Mouse (Mus musculus) MN1 (cell line): Measurements from ENCODE around the gene Dlgap3.

Experiments
- DNase-seq: peaks from one replicate; pipeline ENCODE4 v3.0.0-alpha.2; 2016; ENCODE audit warnings: low spot score

Gene Dlgap3

DNA sequence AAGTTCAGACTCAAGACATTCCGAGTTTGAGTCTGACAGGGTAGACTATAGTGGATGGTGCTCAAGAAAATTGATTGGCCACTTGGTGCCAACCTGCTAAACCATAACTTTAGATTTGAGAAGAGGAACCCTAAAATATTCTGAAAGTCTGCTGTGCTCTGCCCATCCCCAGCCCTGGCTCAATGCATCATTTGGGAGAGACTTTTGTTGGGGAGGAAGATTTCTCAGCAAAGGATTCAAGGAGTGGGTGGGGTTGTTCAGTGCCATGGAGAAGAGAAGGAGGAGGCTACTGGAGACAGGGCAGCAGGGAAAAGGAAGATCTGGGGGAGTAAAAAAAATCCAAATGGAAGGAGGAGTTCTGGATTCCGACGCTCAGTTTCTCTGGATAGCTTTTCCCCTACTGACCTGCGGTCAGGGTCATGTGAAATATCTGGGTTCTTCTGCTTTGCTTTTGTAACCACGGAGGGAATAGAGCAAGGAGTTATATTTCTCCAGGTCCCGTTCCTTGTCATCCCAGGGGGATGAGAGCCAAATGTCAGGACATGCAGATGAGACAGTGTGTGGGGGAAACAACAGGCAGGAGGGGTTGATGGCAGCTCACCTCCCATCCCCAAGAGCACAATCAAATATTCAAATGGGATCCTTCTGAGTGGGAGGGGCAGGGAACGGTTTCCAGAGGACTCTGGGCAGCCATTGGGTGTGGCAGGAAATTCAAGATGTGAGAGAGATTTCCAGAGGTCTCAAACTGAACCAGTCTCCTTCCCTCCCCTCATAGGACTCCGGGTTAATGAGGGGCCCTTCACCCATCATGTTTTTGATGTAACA lies 5.3 kb downstream of the Dlgap3 start:
- DNase-seq = no peak

DNA sequence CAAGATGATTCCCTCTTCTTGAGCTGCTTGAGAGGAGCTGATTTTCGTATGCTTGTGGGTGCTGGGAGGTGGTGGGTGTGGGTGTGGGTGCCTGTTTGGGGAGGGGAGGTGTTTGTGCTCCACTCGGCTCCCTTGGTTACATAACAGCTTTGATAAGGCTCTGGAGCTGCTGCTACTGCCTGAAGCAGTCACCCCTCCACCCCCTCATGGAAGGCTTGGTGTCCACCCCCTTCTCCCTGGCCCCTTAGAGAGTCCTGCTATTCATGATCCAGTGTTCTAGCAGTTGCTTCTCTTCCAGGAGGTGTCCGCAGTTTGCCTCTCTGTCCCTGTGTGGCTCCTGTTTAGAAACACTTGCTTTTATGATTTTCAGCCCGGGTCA lies 5.9 kb downstream of the Dlgap3 start:
- no peak for DNase-seq

DNA sequence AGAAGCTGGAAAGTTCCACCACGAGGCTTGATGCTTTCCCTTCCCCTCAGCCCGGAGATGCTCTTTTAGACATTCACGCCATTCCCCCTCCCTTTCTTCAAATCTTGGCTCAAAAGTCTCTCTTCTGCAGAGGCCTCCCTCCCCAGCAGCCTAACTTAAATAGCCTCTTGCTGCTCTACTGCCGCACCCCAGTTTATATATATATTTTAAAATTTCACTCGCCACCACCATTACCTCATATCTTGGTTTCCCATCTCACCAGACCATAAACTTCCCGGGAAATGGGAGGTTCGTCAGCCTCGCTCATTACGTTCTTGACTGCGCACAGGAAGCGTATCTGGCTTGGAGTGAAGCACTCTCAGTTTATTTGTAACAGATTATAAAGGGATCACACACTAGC lies 9.0 kb downstream of the Dlgap3 start:
- DNase-seq = no peak

DNA sequence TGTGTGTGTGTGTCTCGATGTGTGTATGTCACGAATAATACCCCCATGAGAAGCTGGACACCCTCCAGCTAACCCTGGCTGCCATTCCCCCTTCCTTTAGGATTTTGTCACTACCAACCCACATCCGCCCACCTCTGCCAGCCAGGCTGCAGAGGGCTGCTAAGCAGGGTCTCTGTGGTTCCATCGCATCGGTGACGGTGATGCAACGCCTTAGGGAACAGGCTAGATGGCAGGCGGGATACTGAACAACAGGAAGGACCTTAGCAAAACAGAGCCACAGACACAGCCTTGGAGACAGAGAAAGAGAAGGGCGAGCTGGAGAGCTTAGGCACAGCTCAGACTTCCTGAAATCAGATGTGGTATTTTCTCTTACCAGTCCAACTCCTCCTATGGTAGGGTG lies 9.7 kb downstream of the Dlgap3 start:
- DNase-seq = no peak

DNA sequence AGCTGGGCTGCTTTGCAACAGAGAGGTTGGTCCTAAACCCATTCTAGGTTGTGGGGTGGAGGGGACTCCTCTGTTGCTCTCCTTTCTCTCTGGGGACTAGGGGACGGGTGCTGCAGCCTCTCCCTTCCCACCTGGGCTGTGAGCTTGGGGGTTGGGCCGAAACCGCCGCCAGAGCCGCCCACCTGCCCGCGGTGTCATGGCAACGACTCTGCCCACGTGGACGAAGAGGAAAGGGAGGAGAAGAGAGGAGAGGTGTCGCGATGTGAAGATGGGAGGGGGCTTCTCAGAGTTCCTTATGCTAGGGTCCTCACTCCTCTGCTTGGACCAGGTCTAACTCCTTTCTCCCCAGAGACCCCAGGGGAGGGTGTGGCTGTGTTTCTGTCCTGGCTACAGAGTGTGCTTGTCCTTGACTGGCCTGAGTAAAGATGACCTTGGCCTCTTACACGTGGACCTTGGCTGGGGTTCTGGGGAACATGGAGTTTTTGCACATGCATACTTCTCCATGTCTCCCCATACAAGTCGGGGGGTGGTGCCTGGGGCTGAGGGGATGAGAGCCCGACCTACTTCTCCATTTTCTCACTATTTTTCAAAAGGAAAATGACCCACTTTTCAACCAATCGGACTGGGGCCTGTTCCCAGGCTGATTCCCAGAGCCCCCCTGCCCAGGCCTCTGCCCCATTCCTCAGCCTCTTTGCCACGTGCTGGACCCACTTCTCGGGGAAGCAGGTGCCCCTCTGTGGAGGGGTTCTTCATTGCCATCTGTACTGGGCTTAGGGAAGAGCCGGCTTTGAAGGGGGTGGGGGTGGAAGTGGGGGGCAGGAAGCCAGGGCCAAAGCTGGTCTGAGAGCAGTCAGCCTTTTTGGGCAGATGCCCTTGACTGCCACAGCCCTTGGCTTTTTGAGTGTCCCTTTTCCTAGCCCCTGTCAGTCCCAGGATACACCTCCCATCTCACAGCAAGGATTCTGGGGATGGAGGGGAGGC lies 10.8 kb downstream of the Dlgap3 start:
- DNase-seq = no peak

DNA sequence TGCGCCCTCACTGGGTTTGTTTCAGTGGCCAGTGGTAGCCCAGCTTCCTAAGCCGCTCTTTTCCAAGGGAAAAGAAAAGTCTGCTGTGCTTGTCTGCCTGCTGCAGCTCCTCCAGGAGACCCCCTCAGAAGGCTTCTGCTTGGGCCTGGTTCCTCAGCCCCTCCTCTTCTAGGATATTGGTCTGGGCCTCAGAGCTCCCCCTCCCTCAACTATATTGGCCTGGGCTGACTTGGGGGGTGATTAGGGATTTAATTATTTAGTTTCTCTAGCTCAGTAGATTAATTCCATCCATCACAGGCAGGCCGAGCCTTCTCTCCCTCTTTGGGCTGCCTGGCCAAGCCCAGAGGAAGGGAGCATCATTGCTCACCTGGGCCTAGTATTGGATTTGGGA lies 11.4 kb downstream of the Dlgap3 start:
- DNase-seq = no peak

DNA sequence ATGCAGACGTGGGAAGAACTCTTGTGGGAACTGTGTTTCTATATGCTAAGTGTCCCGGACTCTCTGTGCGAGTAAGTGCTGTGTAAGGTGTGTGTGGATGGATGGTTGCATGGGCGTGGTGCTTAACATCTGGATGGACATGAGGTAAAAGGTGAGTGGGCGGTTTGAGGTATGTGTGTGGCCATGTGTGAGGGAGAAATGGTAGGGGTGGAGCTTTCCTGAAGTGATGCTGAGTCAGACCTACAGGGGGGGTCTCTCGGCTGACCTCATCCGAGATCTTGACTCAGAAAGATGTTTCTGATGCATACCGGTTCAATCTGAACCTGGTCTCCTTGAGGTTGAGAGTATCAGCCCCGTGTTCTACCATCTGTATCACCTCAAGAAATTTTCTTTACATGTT lies 12.0 kb downstream of the Dlgap3 start:
- DNase-seq = no peak

DNA sequence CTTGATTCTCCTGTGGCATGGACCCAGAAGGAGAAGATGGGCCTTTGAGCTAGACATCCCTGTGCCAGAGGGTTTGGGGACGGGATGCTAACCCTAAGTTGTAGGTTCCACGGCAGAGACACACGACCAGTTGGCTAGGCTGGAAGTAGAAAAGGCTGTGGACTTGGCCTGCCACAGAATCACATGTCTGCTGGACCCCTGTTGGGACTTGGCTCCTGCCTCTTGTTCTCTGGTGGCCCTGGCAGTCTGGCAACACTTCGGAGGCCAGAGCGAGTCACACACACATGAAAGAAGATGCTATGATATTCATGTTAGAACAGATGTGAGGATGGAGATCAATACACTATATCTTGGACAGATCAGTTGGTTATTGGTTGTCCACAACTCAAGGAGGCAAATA lies 14.9 kb downstream of the Dlgap3 start:
- DNase-seq = no peak

DNA sequence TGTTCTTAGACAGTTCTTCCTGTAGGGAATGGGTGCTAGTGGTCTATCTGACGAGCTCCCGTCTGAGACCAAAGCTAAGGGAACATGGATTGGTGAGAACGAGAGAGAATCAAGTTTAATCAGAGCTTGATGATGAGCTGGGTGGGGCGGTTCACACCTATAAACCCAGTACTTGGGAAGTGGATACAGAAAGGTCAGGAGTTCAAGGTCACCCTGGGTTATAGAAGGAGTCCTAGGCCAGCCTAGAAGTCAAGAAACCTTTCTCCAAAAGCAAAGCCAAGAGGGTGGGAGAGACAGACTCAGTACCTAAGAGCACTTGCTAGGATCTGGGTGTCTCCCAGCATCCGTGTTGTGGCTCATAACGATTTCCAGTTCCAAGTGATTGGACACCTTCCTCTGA lies 21.9 kb downstream of the Dlgap3 start:
- DNase-seq = no peak

DNA sequence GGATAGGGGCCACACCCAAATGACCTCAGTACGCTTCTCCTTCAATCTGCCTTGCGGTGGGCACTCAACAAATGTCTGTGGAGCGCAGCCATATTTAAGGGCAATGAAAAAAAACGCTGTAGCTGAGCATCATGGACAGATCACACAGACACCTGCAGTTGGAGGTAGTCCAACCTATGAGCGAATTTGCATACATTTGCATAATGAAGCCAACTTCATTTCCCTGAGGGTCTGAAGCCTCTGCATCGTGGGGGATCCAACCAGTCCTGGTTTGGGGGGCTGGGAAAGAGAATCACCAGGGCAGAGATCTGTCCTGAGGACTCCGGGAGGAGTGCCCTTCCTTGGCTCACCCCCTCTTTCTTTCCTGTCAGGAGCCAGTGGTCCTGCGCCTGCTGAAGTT lies 23.7 kb downstream of the Dlgap3 start:
- DNase-seq = no peak

DNA sequence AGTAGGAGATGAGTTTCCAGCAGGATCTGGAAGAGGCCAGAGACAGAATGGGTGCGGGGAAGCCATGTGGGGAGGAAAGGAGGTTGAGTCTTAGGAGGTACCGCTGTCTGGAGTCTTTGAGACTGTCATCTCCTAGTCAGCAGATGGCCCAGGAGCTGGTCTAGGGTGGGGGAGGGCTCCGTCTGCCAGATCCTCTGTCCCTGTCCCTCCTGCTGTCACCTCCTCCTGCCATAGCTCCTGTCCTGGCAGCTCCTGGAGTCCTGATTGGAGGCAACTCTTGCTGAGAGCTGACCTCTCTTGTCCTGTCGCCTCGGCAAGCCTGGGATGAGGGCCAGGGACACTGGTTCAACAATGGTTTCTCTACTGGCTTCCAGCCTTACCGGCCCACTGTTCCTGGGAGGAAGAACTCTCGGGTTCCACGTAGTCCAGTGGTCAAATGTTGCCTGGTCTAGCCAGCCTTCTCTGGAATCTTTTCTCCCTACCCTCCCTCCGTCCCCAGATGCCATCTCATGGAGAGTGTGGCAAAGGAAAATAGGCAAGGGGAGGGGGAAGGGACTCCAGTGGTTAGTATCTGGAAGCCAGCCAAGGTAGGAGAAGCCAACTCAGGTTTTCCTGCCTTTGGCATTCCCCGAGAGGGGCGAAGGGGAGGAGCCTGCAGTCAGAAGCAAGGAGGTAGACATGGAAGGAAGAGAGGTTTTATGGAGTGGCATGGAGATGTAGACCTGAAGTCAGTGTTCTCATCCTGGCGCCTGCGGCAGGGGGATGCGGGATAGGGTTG lies 24.6 kb downstream of the Dlgap3 start:
- DNase-seq = peak; percentile 51

DNA sequence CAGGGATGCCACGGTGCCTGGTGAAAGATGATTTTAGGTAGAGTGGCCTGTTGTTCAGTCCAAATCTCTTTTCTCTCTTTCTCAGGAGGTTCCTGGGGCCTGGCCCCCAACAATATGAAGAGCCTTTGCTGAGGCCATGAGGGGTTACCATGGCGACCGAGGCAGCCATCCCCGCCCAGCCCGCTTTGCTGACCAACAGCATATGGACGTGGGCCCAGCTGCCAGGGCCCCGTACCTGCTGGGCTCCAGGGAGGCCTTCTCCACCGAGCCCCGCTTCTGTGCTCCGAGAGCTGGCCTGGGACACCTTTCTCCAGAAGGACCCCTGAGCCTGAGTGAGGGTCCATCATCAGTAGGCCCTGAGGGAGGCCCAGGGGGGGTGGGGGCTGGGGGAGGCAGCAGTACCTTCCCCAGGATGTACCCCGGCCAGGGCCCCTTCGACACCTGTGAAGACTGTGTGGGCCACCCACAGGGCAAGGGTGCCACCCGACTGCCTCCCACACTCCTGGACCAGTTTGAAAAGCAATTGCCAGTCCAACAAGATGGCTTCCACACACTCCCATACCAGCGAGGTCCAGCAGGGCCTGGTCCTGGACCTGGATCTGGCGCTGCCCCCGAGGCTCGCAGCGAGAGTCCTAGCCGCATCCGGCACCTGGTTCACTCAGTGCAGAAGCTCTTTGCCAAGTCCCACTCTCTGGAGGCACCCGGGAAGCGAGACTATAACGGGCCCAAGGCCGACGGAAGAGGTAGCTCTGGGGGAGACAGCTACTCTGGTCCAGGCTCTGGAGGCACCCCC lies 25.7 kb downstream of the Dlgap3 start:
- no peak for DNase-seq

DNA sequence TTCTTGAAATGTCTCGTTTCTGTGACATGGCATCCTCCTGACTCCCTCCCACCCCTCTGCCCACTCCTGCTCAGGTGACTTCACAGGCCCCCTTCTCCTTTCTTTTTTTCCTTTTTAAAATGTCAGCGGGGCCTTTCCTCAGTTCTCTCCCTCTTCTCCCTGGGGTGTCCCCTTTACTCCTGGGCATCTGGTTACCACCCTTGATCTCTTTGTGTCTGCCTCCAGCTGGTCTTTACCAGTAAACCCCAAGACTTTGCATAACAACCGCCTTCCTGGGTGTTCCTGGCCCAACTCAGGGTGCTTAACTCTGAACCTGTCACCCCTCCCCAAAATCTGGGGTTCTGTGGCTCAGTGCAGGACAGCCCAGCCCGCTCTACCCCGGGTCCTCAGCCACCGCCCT lies 29.6 kb downstream of the Dlgap3 start:
- no peak for DNase-seq

DNA sequence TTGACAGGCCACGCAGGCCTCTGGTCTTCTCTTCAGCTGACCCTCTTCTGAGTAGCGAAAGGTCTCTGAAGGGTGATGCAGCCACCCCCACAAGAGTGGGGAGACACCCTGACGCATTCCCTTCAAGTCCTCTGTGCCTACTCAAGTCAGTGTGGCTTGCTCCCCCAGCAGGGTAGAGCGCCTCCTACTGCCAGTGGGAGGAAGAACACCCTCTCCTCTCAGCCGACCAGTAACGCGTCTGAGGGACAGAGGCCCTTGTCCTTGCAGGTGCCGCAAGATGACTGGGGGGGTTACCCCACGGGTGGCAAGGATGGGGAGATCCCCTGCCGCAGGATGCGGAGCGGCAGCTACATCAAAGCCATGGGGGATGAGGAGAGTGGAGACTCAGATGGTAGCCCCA lies 30.4 kb downstream of the Dlgap3 start:
- no peak for DNase-seq

DNA sequence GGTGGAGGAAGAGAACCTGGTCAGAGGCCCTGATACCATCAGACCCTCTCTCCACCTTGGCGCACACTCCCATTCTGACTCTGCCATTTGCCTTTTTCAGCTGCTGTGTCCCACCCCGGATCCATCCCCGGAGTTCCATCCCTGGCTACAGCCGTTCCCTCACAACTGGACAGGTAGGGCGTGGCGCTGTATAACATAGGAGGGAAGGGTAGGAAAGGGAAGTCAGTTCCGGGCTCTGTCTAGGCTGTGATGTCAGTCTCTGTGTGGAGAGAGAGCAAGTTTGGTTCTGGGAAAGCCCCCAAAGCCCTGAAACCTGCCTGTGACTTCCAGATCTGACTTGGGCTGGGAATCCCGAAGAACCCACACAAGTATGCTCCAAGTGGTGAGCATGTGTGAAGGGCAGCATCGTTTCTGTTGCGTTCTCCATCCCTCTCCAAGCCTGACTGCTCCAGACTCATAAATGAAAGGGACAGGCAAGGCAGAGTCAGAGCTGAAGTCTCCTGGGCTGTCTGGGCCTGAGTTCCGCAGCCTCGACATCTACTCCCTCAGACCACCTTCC lies 31.2 kb downstream of the Dlgap3 start:
- DNase-seq = no peak

DNA sequence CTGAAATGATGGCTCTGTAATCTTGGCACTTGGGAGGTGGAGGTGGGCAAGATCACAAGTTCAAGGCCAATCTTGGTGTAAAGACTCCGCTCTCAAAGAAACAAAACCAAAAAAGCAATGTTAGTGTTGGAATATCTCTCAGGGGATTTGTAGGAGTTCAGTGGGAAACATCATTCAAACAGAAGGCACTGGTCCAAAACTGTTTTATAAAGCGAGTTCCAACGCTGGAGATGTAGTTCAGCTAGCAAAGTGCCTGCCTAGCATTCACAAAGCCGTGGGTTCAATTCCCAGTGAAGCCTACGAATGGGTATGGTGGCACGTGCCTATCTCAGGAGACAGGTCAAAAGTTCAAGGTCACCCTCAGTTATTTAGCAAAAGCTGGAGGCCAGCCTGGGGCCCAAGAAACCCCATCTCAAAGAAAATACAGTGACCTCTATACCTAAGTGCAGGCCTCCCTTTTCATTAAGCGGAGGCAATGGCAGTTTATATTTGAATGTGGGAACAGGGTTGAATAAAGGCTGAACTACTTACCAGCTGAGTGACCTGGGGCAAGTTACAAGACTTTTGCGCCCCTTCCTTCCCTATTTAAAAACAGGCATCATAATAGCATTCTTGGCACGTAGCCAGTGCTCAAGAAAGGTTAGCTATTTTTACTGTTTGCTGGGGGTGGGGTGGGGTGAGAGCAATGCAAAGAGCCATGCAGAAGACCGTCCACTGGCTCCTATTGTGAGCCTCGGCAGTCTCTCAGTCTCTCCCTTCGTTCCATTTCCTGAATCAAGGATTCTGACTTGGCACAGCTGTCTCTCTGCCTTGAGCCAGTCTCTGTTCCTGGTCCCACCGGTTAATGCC lies 32.0 kb downstream of the Dlgap3 start:
- DNase-seq = no peak

DNA sequence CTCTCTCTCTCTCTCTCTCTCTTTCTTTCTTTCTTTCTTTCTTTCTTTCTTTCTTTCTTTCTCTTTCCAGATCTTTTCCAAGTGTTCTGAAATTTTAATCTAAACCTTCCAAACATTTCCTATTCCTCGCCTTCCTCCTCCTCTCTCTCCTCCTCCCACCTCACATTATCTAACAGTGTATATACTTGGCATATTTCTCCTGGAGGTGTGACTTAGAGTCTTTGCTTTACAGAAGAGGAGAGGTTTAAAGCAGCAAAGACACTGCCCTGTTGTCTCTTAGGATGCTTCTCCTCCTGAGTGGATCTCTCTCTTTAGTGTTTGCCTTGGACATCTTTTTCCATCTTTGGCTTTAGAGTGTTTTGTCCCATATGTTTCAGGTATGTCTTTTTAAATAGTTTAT lies 34.1 kb downstream of the Dlgap3 start:
- DNase-seq = no peak

DNA sequence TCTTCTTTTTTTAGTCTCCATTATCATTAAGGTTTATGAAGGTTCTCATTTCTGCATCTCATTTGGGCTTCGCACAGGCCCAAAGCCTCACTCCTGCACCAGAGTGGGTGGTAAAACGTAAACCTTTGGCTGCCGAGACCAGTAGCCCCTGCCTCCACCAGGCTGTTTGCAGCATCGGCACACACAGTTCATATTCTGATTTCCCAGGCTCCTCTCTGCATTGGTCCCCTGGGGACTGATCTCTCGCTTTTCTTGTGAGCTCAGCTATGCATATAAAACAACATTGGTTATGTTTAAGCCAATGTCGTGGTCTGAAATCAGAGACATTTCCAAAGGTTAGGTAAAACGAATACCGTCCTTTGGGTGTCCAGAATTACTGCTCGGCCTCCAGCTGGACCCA lies 42.3 kb downstream of the Dlgap3 start:
- DNase-seq = no peak

DNA sequence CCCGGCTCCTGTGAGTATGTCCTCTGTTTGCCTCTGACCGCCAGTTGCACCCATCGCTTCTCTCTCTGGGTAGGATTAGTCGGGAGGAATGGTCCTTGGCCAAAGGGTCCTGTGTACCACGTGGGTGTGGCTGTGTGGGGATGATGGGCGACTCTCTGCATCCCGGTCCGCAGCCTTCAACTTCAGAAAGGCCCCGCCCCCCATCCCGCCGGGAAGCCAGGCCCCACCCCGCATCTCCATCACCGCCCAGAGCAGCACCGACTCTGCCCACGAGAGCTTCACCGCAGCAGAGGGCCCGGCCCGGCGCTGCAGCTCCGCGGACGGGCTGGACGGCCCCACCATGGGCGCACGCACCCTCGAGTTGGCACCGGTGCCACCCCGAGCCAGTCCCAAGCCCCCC lies 45.5 kb downstream of the Dlgap3 start:
- DNase-seq = no peak

DNA sequence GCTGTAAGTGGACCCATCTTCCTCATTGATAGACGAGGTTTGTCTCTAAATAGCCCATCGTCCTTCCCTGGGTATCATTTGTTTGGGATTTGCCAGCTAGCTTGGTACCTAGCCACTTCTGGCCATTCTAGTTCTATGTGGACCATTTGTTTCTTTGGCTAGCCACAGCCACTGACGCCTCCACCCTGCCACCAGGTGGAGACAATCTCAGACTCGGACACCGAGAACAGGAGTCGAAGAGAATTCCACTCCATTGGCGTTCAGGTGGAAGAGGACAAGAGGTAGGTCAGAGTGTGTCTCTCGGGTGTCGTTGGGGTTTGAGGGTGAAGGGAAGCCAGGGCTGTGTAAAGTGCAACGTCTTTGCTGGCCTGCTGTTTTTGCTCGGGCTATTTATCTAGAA lies 46.1 kb downstream of the Dlgap3 start:
- DNase-seq = no peak
